Mouse (Mus musculus): Measurements from ENCODE around the gene Pcbd1.
A peak's percentile ranks its signal among the peaks of the same experiment; 100 is the strongest.
"Not testable (repeated sequence)": the region's sequence is repeated elsewhere in the genome, so short reads cannot be mapped to it uniquely, and the experiment has no call there.

Gene Pcbd1

DNA sequence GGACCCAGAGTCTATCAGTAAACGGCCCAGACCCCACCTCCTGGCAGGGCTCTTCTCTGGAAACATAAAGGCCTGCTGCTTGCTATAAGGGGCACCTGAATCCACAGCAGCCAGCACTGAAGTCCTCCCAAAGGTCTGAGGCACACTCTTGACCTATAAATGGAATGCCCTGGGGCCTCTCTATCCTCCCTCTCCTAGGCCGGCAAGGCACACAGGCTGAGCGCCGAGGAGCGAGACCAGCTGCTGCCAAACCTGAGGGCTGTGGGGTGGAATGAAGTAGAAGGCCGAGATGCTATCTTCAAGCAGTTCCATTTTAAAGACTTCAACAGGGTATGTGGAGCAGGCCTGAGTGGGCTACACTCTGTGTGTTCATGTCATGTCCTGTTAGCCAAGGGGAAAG lies 2.7 kb downstream of the Pcbd1 start:
- no peak for DNase-seq (ENCODE audit: low read depth, low spot score)

DNA sequence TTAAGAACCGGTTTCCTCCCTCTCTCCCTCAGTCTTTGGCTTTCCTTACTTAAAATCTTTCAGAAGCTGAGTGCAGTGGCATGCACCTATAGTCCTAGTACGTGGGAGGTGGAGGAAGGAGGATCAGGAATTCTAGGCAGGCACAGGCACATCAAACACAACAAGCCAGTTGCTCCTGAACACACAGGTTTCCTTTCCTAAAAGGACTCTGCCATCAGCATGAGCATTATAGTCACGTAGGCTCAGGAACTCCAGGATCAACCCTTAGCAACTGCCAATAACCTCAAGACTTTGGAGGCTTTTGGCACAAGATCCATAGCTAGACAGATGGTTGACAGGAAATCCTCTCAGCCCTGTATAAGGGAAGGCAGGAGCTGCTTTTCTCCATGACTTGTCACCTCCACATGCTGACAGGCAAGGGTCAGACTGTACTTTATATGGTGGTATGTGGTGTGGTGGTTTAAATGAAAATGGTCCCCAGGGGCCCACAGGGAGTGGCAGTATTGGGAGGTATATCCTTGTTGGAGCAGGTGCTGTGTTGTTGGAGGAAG lies 14.5 kb downstream of the Pcbd1 start:
- no peak for DNase-seq (ENCODE audit: low read depth, low spot score)

DNA sequence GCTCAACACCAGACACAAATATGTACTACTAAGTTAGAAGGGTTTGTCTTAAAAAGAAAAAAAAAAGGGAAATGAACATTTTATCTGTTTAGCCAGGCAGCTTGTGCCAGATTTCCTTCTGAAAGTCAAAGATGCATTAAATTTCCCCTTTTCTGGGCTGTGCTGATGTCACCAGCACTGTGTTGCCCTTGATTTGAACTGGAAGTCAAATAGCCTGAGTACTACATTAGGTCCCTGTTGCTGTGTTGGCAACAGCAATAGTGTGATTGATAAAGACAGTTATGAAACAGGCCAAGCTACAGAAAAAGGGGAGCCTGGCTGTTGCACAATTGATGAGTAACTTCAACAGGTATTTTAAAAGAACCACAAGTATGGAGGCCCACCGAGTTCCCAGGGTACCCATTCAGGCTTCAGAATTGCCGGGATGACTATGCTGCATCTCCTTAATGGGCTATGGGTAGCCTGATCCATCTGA lies 25.2 kb downstream of the Pcbd1 start:
- DNase-seq (ENCODE audit: low read depth, low spot score), result no peak

DNA sequence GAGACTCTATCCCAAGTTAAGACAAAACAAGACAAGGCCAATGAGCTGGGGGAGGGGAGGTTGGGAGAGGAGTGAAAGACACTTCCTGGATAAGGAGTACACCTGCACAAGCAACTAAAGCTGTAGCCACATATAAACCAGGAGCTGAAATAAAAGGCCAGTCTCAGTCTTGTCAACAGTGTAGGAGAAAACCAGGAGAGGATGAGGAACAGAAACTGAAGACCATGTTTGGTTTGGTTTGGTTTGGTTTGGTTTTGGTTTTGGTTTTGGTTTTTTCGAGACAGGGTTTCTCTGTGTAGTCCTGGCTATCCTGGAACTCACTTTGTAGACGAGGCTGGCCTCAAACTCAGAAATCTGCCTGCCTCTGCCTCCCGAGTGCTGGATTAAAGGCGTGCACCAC lies 32.6 kb downstream of the Pcbd1 start:
- DNase-seq (ENCODE audit: low read depth, low spot score), result not testable (repeated sequence)

DNA sequence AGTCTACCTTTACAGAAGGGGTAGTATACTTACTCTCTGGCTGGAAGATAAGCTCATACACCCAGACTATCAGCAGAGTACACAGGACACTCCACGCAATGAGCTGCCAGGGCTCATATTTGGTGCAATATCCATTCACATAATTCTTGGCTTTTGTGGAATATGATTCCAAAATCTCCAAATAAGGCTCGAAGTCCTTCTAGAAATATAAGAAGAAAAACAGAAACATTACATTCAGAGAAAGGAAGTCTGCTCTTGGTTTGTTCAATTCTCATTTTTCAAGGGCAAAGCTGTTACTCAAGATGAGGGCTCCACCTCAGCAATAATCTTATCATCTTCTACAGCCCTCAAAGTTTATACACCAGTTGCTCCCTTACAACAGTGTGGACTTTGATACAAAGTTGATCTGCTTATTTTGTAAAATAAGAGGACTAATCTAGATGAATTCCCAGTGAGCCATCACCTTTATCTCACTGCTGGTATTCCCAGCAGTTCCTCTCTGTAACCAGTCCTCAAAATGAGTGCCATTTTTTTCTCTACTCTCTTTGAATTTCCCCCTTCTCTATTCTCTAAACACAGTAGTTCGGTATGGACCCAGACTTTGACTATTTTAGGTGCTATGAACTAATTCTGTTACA lies 34.3 kb downstream of the Pcbd1 start:
- peak; percentile 59 for DNase-seq (ENCODE audit: low read depth, low spot score)

DNA sequence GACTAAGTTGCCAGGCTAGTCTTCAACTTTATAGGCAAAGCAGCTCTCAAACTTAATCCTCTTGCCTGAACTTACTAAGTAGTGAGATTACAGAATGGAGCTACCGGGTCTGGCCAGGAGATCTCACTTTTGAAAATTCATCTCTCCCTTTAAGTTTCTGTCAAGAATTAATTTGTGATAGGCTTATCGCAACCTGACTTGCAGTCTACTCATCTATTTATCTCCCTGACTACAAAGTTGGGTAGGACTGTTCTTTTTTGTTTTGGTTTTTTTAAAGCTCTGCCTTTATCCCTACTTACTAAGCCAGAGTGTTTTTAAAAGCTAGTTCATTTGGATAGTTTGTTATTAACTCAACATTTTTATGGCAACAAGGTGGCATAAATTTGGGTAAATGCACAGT lies 35.3 kb downstream of the Pcbd1 start:
- DNase-seq (ENCODE audit: low read depth, low spot score), result no peak

DNA sequence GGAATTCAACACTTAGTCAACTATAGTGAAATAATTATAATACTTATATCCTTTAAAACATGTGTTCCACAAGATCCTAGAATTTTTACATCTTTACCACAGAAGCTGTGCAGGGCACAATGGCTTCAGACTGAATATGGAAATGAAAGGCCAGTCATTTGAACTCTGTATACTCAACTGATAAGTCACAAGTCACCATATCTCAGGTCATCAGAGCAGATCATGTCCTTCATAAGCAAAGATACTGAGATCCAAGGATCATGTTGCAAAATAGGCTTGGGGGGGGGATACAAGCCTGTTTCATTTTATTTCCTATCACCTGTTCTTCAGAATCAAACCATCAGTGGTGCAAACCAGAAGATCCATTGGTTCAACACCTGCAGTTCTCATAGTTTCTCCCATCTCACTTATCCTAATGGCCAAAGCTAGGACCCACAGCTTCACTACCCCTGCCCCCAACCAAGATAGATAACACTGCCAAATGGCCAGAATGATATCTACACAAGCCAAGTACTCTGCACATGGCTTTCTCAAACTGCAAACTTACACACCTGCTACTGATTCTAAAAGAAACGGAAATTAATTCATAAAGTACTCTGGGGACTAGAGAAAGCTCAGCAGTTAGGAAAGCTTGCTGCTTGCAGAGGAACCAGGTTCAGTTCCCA lies 39.7 kb downstream of the Pcbd1 start:
- no peak for DNase-seq (ENCODE audit: low read depth, low spot score)

DNA sequence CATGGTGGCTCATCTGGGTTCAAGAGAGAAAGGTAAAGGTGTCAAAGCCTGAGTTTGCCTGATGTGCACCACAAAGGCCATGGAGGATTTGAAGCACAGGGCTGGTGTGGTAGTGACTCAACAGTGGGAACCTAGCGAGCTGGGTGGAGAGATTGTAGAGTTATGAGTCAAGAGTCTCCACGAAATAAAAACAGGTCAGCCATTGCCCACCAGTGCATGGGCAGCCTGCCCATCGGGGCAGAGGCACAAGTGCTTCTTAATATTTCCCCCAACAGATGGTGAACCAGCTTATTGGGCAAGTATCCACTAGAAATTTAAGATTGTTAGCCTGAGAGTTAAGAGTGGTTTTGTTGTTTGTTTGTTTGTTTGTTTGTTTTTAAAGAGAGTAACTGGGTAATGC lies 41.8 kb downstream of the Pcbd1 start:
- no peak for DNase-seq (ENCODE audit: low read depth, low spot score)

DNA sequence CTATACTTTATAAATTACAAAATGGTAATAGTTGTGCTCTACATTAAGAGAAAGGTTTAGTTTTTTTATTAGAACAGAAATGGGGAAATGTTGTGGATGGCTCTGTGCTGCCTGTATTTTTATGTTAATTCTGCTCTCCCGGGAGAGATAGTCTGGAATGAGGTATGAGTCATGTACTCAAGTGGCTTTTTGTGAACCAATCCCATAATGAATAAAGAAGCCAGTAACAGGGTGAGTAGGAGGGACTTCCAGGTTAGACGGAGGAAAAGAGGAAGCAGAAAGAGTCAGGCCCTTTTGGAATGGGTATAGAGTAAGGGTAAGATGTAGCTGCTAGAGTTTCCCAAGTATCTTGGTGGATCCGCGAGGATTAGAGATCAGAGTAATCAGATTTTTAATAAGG lies 44.9 kb downstream of the Pcbd1 start:
- no peak for DNase-seq (ENCODE audit: low read depth, low spot score)

DNA sequence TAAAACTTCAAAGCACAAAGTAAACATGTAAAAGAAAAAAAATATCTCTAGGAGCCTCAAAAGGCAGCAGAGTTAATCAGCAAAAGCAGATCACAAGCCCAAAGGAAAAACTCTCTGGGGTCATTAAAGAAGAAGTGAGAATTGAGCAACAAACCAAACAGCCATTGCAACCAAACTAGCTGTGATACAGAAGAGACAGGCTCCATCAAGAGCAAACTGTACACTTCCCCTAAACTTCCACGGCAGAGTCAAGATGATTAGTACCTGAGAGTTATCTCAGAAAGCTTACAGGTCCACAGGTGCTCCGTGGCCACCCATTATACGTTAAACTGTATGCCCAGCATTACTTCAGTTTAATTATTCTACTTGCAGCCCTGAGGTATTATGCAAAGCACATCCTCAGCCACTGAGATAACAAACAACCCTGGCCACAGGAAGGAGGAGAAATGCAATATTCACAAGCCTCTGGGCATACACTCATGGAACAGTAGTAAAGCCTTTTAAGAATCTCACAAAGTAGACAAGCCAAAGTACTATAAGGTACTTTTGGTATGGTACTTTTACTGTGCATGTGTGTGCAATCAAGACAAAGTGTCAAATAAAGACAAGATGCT lies 46.2 kb downstream of the Pcbd1 start:
- no peak for DNase-seq (ENCODE audit: low read depth, low spot score)

DNA sequence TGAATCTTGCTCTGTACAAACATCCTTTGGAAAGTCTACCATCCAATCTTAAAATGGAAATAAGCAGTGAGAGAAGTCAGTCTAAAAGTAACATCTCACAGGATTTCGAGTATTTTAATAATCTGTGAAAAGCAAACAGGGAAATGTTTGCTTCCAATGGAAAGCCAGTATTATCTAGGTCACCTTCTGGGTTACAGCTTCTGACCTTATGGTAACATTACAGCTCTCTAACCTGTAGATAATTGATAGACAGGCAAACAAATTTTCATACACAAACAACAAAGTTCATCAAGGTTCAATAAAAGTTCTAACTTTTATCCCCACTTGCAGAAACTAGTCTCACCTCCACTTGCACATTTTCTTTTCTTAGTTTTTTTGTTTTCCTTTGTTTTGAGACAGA lies 48.4 kb downstream of the Pcbd1 start:
- DNase-seq (ENCODE audit: low read depth, low spot score), result no peak

DNA sequence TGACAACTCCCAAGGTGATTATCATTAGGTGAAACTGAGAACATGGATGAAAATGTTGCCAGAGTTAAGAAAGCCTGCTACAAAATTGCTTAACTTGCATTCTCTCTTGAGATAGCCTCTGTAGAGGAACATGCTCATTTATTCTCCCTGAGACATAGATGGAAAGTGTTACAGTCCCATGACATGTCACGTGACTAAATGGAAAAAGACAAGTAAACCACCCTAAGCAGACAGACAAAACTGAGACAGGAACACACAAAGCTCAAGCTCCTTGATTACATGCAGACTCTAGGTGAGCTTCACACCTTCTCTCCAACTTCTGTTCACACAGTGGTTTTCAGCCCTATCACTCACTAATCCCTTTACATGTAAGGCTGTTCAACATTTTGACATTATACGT lies 54.2 kb downstream of the Pcbd1 start:
- DNase-seq (ENCODE audit: low read depth, low spot score), result no peak

Measured in c-Kit-negative CD71-positive TER-119-positive erythroid progenitor cells, embryonic 14.5 days (primary cell).